Mouse (Mus musculus) olfactory bulb, adult 2 months (tissue): Measurements from ENCODE around the gene Ncf1. TPM values are rescaled to one million over a fixed set of nuclear protein-coding genes. Genes with fewer than 3 reads are reported as not detected.

Source experiments
- H3K27ac ChIP-seq: fragments of 200-500 bp; 2 replicates; pipeline ENCODE4 v1.5.1; 2012; ENCODE audit warnings: low read depth, low read length; ENCODE audit not compliant: insufficient read depth
- H3K4me1 ChIP-seq: fragments of 200-500 bp; 2 replicates; pipeline ENCODE4 v1.6.1; 2012; ENCODE audit warnings: low read length; ENCODE audit not compliant: control insufficient read depth, insufficient read depth
- H3K4me3 ChIP-seq: fragments of 200-500 bp; 2 replicates; pipeline ENCODE4 v1.5.1; 2012; ENCODE audit warnings: mild to moderate bottlenecking, low read depth, low read length, moderate library complexity; ENCODE audit not compliant: insufficient read depth
- CTCF ChIP-seq: fragments of 200-500 bp; IDR thresholded peaks from 2 replicates; pipeline ENCODE4 v1.5.1; 2012; ENCODE audit warnings: low read depth, mild to moderate bottlenecking, low read length, moderate library complexity; ENCODE audit not compliant: insufficient read depth
- POLR2A ChIP-seq: fragments of 200-500 bp; IDR thresholded peaks from 2 replicates; pipeline ENCODE4 v1.6.1; 2012; ENCODE audit warnings: mild to moderate bottlenecking, low read depth, low read length, moderate library complexity; ENCODE audit not compliant: insufficient read depth
- WGBS: fragments of 180-500 bp; shearing (Covaris S2); methylation state at CpG from one replicate; pipeline ENCODE4 v1.1.7; 2018; 5-methylcytosine and 5-hydroxymethylcytosine counted together
- polyA plus RNA-seq: library from polyadenylated mRNA; stranded (reverse); fragments of >200 nt; gene quantifications from 2 replicates; pipeline ENCODE4 v1.2.4, GENCODE M21; 2012; ENCODE audit warnings: low replicate concordance; ENCODE audit not compliant: missing spikeins, insufficient read depth, insufficient read length

The Ncf1 gene
- polyA plus RNA-seq, 1 experiment: not detected

GRCm38 (mm10) chr5:134227574-134228248, 1.7 kb downstream of the Ncf1 start:
- peak; percentile 13; the same call in 1 of the 2 replicates for TF ChIP-seq CTCF
- no peak for TF ChIP-seq POLR2A
- 34% methylated on average over 11 of the region's 11 CpGs for WGBS
- no peak overlapping the region for H3K27ac ChIP-seq
- no peak overlapping the region for H3K4me3 ChIP-seq
- peaks cover 13% of the 10 kb centered on the region for H3K4me1 ChIP-seq

- H3K4me1 ChIP-seq: peaks cover 15% of the 10 kb centered on the region
- no peak overlapping the region for H3K4me3 ChIP-seq
- TF ChIP-seq CTCF (no peak), POLR2A (no peak)
- H3K27ac ChIP-seq: no peak overlapping the region
- 81% methylated on average over 12 of the region's 12 CpGs for WGBS
Observed at GRCm38 (mm10) chr5:134226946-134227345, 2.5 kb downstream of the Ncf1 start.

- TF ChIP-seq CTCF (no peak), POLR2A (no peak)
- Histone ChIP-seq H3K4me3 (no peak overlapping the region), H3K4me1 (peaks cover 19% of the 10 kb centered on the region), H3K27ac (no peak overlapping the region)
- 80% methylated on average over 30 of the region's 30 CpGs for WGBS
Observed at GRCm38 (mm10) chr5:134225110-134225901, 4.1 kb downstream of the Ncf1 start.

GRCm38 (mm10) chr5:134221708-134222150, 7.7 kb downstream of the Ncf1 start:
- TF ChIP-seq CTCF (no peak), POLR2A (no peak)
- peaks cover 10% of the 10 kb centered on the region for H3K4me1 ChIP-seq
- no peak overlapping the region for H3K27ac ChIP-seq
- WGBS: 19% methylated on average over 36 of the region's 36 CpGs
- H3K4me3 ChIP-seq: 0 out of 2 replicates have a peak overlapping the region, but pooled peaks have one; percentile 6

GRCm38 (mm10) chr5:134221278-134221677, 8.1 kb downstream of the Ncf1 start:
- WGBS: 68% methylated on average over 4 of the region's 4 CpGs
- no peak overlapping the region for H3K27ac ChIP-seq
- no peak overlapping the region for H3K4me3 ChIP-seq
- H3K4me1 ChIP-seq: peaks cover 10% of the 10 kb centered on the region
- TF ChIP-seq POLR2A: no peak
- TF ChIP-seq CTCF: no peak

GRCm38 (mm10) chr5:134217900-134218299, 11.5 kb downstream of the Ncf1 start:
- Histone ChIP-seq H3K27ac (no peak overlapping the region), H3K4me1 (peaks cover 14% of the 10 kb centered on the region), H3K4me3 (no peak overlapping the region)
- TF ChIP-seq CTCF: no peak
- TF ChIP-seq POLR2A: no peak
- 97% methylated on average over 7 of the region's 7 CpGs for WGBS

GRCm38 (mm10) chr5:134214021-134214806, 15.2 kb downstream of the Ncf1 start:
- 53% methylated on average over 12 of the region's 12 CpGs for WGBS
- TF ChIP-seq CTCF: no peak
- no peak for TF ChIP-seq POLR2A
- Histone ChIP-seq H3K4me3 (no peak overlapping the region), H3K27ac (no peak overlapping the region), H3K4me1 (peaks cover 4% of the 10 kb centered on the region; the same call in 1 of the 2 replicates)

- TF ChIP-seq CTCF (no peak), POLR2A (no peak)
- WGBS: 65% methylated on average over 11 of the region's 11 CpGs
- Histone ChIP-seq H3K27ac (no peak overlapping the region), H3K4me1 (peaks cover 4% of the 10 kb centered on the region; the same call in 1 of the 2 replicates), H3K4me3 (no peak overlapping the region)
Observed at GRCm38 (mm10) chr5:134209931-134210554, 19.4 kb downstream of the Ncf1 start.
